Mouse (Mus musculus) cerebral cortex, adult 2 months (tissue): ENCODE results near the gene Pex11b.

Experiments used
- WGBS: fragments of 180-500 bp; shearing (Covaris S2); methylation state at CpG from one replicate; pipeline ENCODE4 v1.1.7; 2018; 5-methylcytosine and 5-hydroxymethylcytosine counted together

Pex11b gene

GRCm38 (mm10) chr3:96634928-96635879 is at the start of gene Pex11b, which contains the start of gene Gm42957:
Gene Pex11b, plus strand, starts transcription at chr3:96635376.
Gene Gm42957, plus strand, starts transcription at chr3:96635474.
- 2% methylated on average over 60 of the region's 60 CpGs for WGBS

GRCm38 (mm10) chr3:96590657-96591056 is 44.5 kb upstream of the Pex11b start:
- WGBS, result 80% methylated on average over 4 of the region's 4 CpGs

GRCm38 (mm10) chr3:96593374-96593773 is 41.8 kb upstream of the Pex11b start:
- WGBS, result 1% methylated on average over 10 of the region's 10 CpGs

- under 1% methylated on average over 37 of the region's 38 CpGs for WGBS
These were observed 41.2 kb upstream of the Pex11b start, which contains the start of gene Polr3gl for GRCm38 (mm10) chr3:96593790-96594560. Gene Polr3gl, minus strand, starts transcription at chr3:96594181.

- 83% methylated on average over 5 of the region's 5 CpGs for WGBS
These were observed 40.3 kb upstream of the Pex11b start for GRCm38 (mm10) chr3:96594851-96595250.

- 23% methylated on average over 6 of the region's 6 CpGs for WGBS
These were observed 39.5 kb upstream of the Pex11b start for GRCm38 (mm10) chr3:96595661-96596060.

- WGBS, result 2% methylated on average over 23 of the region's 23 CpGs
These were observed 38.9 kb upstream of the Pex11b start, which contains the start of gene Ankrd34a for GRCm38 (mm10) chr3:96596228-96596707. Gene Ankrd34a, plus strand, starts transcription at chr3:96596636.

- 4% methylated on average over 12 of the region's 12 CpGs for WGBS
These were observed 38.3 kb upstream of the Pex11b start for GRCm38 (mm10) chr3:96596855-96597254.

GRCm38 (mm10) chr3:96597435-96597891 is 37.7 kb upstream of the Pex11b start:
- under 1% methylated on average over 40 of the region's 40 CpGs for WGBS

GRCm38 (mm10) chr3:96598156-96599068 is 36.8 kb upstream of the Pex11b start:
- 4% methylated on average over 54 of the region's 54 CpGs for WGBS

- 42% methylated on average over 8 of the region's 8 CpGs for WGBS
These were observed 36.1 kb upstream of the Pex11b start for GRCm38 (mm10) chr3:96599069-96599393.

- WGBS, result 52% methylated on average over 3 of the region's 3 CpGs
These were observed 35.8 kb upstream of the Pex11b start for GRCm38 (mm10) chr3:96599411-96599810.

GRCm38 (mm10) chr3:96600639-96601250 is 34.4 kb upstream of the Pex11b start, which contains the start of gene Lix1l:
Gene Lix1l, plus strand, starts transcription at chr3:96601149.
- WGBS, result under 1% methylated on average over 27 of the region's 27 CpGs

- under 1% methylated on average over 40 of the region's 40 CpGs for WGBS
These were observed 33.9 kb upstream of the Pex11b start for GRCm38 (mm10) chr3:96601251-96601787.

- 13% methylated on average over 10 of the region's 10 CpGs for WGBS
These were observed 33.1 kb upstream of the Pex11b start for GRCm38 (mm10) chr3:96601941-96602703.

- 19% methylated on average over 5 of the region's 5 CpGs for WGBS
These were observed 32.5 kb upstream of the Pex11b start for GRCm38 (mm10) chr3:96602704-96603084.

GRCm38 (mm10) chr3:96603311-96603710 is 31.9 kb upstream of the Pex11b start:
- 40% methylated on average over 5 of the region's 5 CpGs for WGBS

GRCm38 (mm10) chr3:96606007-96606406 is 29.2 kb upstream of the Pex11b start:
- 90% methylated on average over 4 of the region's 4 CpGs for WGBS

- 89% methylated on average over 4 of the region's 4 CpGs for WGBS
These were observed 28.6 kb upstream of the Pex11b start for GRCm38 (mm10) chr3:96606618-96607017.
